Mouse (Mus musculus) midbrain, embryonic 12.5 days (tissue): ENCODE measurements around the gene Tbc1d10b. TPM values are rescaled to one million over a fixed set of nuclear protein-coding genes. Genes with fewer than 3 reads are reported as not detected.

ENCODE experiments used
- ATAC-seq: fragments of 200-750 bp; cut with Nextera tagmentation; 2 replicates; pipeline ENCODE4 v1.8.0; 2017; ENCODE audit warnings: low read depth, moderate TSS enrichment, moderate library complexity; ENCODE audit not compliant: low FRiP score
- H3K27ac ChIP-seq: fragments of 300-500 bp; sonication (generic); replicated peaks from 2 replicates; pipeline ENCODE4 v1.5.1; 2016; ENCODE audit warnings: mild to moderate bottlenecking
- H3K27me3 ChIP-seq: fragments of 300-500 bp; sonication (generic); 2 replicates; pipeline ENCODE4 v1.6.1; 2016; ENCODE audit warnings: mild to moderate bottlenecking
- H3K36me3 ChIP-seq: fragments of 300-500 bp; sonication (generic); 2 replicates; pipeline ENCODE4 v1.6.1; 2016
- H3K4me1 ChIP-seq: fragments of 300-500 bp; sonication (generic); 2 replicates; pipeline ENCODE4 v1.6.1; 2016
- H3K4me2 ChIP-seq: fragments of 300-500 bp; sonication (generic); replicated peaks from 2 replicates; pipeline ENCODE4 v1.6.1; 2016; ENCODE audit warnings: mild to moderate bottlenecking, moderate library complexity
- H3K4me3 ChIP-seq: fragments of 300-500 bp; sonication (generic); 2 replicates; pipeline ENCODE4 v1.5.1; 2016; ENCODE audit warnings: mild to moderate bottlenecking
- H3K9ac ChIP-seq: fragments of 300-500 bp; sonication (generic); replicated peaks from 2 replicates; pipeline ENCODE4 v1.6.1; 2016; ENCODE audit warnings: mild to moderate bottlenecking, moderate library complexity
- H3K9me3 ChIP-seq: fragments of 300-500 bp; sonication (generic); 2 replicates; pipeline ENCODE4 v1.6.1; 2016; ENCODE audit warnings: mild to moderate bottlenecking
- WGBS: fragments of 180-500 bp; shearing (Covaris S2); methylation state at CpG from one replicate; pipeline ENCODE4 v1.1.7; 2016; 5-methylcytosine and 5-hydroxymethylcytosine counted together
- polyA plus RNA-seq: library from polyadenylated mRNA; unstranded; fragments of >200 nt; fragmentation: Nextera tagmentation; extraction: Ambion mirVana; gene quantifications from 2 replicates; pipeline ENCODE4 v1.2.1, GENCODE M21; 2016

Tbc1d10b gene
- polyA plus RNA-seq, 1 experiment from 2014 or later: 42.9 TPM

DNA sequence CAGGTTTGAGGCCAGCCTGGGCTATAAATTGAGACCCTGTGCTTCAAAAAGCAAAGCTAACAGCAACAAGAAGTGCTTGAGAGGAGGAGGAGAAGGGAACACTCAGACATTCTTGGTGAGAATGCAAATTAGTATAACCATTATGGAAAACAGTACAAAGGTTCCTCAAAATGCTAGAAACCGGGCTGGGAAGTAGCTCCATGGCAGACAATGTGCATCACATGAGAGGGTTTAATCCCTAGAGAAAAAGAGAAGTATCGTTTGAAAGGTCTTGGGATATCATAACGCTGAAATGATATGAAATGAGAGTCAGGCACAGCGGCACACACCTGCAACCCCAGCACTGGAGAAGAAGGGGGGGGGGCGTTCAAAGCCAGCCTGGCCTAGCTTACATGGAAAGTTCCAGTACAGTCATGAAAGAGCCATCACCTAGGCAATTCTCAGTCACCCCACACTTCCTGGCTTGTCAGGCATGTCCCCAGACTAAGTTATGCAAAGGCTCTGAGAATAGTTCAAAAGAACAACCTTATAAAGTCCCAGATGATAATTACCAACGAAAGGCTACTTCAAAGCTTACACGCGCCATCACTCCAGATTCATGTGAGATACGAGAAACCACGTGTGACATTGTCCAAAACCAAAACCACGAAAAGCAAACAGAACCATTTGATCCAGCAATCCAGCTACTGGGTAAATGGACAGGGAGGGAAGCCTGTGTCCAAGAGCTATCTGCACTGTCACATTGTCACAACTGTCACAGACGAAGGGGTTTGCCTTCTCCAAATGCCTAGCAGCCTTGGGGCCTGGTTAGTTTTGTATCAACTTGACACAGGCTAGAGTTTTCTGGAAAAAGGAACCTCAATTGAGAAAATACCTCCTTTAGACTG is 42.4 kb downstream of the Tbc1d10b start:
- H3K4me3 ChIP-seq: no peak overlapping the region
- no peaks in the 10 kb centered on the region for H3K9me3 ChIP-seq
- no peak overlapping the region for H3K9ac ChIP-seq
- no peak overlapping the region for H3K4me2 ChIP-seq
- no peaks in the 10 kb centered on the region for H3K36me3 ChIP-seq
- 87% methylated on average over 12 of the region's 12 CpGs for WGBS
- no peak for ATAC-seq
- H3K27me3 ChIP-seq: no peaks in the 10 kb centered on the region
- H3K4me1 ChIP-seq: no peaks in the 10 kb centered on the region
- H3K27ac ChIP-seq: no peak overlapping the region

DNA sequence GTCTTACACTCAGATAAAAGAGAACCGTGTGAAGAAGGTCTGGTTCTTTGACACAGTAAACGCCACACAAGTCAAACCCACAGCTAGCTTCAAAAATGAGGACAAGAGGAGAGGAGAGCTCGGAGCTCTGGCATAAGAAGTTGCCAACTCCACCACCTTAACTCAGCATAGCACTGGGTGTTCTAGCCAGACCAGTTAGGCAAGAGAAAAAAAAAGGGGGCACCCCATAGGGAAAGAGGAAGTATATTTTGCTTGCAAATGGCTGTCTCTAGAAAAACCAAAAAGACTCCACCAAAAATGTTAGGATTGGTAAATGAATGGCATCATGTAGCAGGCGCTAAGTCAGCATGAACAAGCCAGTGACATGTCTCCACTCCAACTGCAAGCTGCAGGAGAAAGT is 44.3 kb downstream of the Tbc1d10b start:
- Histone ChIP-seq H3K36me3 (no peaks in the 10 kb centered on the region), H3K4me1 (no peaks in the 10 kb centered on the region), H3K9me3 (no peaks in the 10 kb centered on the region), H3K9ac (no peak overlapping the region), H3K27me3 (no peaks in the 10 kb centered on the region), H3K27ac (no peak overlapping the region), H3K4me2 (no peak overlapping the region), H3K4me3 (no peak overlapping the region)
- WGBS: 91% methylated on average over 4 of the region's 4 CpGs
- no peak for ATAC-seq

DNA sequence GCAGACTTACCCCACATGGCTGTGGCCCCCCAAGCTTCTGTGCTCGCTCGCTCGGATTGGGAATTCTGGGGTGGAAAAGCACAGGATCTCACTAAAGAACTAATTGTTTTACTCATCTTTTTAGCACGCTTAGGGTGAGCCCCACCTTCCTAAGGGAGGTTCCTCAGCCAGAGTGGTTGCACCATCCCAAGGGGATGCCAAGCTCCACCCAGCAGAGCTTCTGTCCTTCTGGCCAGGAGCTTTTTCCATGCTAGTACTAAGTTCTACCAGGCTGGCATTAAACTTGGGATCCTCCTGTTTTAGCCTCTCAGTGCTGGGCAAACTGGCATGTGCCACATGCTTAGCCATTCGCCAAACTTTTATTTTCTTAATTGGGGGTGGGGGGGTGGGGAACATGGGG is 45.7 kb downstream of the Tbc1d10b start:
- Histone ChIP-seq H3K27me3 (no peaks in the 10 kb centered on the region), H3K9ac (no peak overlapping the region), H3K4me2 (no peak overlapping the region), H3K4me1 (no peaks in the 10 kb centered on the region), H3K27ac (no peak overlapping the region), H3K4me3 (no peak overlapping the region), H3K9me3 (no peaks in the 10 kb centered on the region), H3K36me3 (no peaks in the 10 kb centered on the region)
- ATAC-seq: no peak
- 94% methylated on average over 5 of the region's 5 CpGs for WGBS

DNA sequence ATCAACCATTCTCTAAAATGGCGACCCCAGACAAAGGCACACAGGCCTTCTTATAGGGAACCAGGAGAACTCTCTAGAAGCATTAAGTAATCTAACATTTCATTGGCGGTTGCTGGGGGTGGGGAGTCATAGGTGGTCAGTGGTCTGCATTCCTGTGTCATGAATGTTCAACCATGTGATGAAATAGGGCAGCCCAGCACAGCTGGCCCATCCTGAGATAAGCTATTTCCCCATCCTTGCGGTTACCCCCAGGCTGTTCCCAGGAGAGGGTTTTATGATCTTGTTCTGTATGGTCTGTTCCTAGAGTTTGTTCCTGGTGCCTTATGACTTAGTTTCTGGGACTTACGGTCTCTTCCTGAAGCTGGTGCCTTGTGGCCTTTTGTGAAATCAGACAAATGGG is 50.7 kb downstream of the Tbc1d10b start:
- WGBS: 90% methylated on average over 4 of the region's 4 CpGs
- H3K27me3 ChIP-seq: no peaks in the 10 kb centered on the region
- H3K9ac ChIP-seq: no peak overlapping the region
- no peaks in the 10 kb centered on the region for H3K4me1 ChIP-seq
- H3K4me3 ChIP-seq: no peak overlapping the region
- H3K27ac ChIP-seq: no peak overlapping the region
- no peaks in the 10 kb centered on the region for H3K9me3 ChIP-seq
- no peaks in the 10 kb centered on the region for H3K36me3 ChIP-seq
- ATAC-seq: no peak
- H3K4me2 ChIP-seq: no peak overlapping the region

DNA sequence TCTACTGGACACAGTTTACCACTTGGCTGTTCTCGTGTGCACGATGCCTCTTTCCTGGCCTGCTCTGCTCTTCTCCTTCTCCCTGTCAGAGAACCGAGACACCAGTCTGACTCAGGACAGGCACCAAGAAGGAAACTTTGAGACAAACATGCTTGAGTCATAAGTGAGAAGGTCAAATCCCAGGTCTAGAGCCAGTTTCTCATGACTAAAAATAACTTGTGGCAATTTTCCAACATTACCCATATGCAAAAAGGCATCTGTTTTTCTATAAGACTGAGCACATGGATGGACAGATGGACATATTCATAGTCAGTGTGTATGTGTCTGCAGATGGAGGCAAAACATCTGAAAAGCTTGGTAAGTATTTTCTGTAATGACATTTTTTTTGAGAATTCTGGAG is 54.8 kb downstream of the Tbc1d10b start:
- Histone ChIP-seq H3K27me3 (no peaks in the 10 kb centered on the region), H3K9ac (no peak overlapping the region)
- 94% methylated on average over 3 of the region's 3 CpGs for WGBS

DNA sequence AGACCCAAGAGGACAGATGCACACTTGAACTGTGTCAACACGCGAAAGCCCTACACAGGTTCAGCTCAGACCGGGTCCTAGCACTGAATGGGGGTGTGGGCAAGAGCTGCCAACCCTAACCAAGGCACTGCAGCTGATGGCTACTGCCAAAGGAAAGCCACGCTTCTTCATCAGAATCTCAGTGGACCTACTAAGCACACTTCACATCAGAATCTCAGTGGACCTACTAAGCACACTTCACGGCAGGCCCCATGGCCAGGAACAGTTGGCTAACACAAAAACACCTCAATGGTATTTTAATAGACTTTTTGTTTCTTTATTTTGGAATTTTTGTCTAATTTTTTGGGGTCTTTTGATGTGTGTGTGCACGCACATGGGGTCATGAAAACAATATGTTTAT is 55.8 kb downstream of the Tbc1d10b start:
- H3K27me3 ChIP-seq: no peaks in the 10 kb centered on the region
- no peak overlapping the region for H3K4me2 ChIP-seq
- H3K4me3 ChIP-seq: no peak overlapping the region
- H3K9ac ChIP-seq: no peak overlapping the region
- 88% methylated on average over 6 of the region's 6 CpGs for WGBS
- ATAC-seq: no peak
- no peaks in the 10 kb centered on the region for H3K9me3 ChIP-seq
- no peak overlapping the region for H3K27ac ChIP-seq
- no peaks in the 10 kb centered on the region for H3K36me3 ChIP-seq
- no peaks in the 10 kb centered on the region for H3K4me1 ChIP-seq

More for the DNA sequence above, 54.8 kb downstream of the Tbc1d10b start:
- Histone ChIP-seq H3K4me2 (no peak overlapping the region), H3K9me3 (no peaks in the 10 kb centered on the region), H3K27ac (no peak overlapping the region), H3K36me3 (no peaks in the 10 kb centered on the region), H3K4me3 (no peak overlapping the region), H3K4me1 (no peaks in the 10 kb centered on the region)
- no peak for ATAC-seq

DNA sequence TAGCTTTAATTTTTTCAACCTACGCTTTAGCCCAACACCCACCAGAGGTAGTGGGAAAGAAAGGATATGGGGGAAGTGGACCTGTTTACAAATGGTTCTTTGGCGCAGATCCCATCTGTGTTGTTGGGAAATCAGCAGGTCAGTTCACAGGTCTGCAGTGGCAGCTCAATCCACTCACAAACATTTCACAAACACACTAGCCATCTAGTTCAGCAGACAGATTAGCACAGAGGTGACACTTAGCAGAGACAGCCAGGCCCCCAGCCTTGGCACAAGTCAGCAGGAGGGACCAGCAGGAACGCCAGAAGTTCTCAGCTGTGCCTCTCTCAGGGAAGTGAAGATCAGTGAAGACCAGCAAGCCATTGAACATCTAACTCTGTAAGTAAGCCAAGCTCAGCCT is 60.4 kb downstream of the Tbc1d10b start:
- H3K27ac ChIP-seq: no peak overlapping the region
- no peak for ATAC-seq
- no peak overlapping the region for H3K4me3 ChIP-seq
- no peaks in the 10 kb centered on the region for H3K9me3 ChIP-seq
- H3K9ac ChIP-seq: no peak overlapping the region
- H3K4me1 ChIP-seq: no peaks in the 10 kb centered on the region
- 84% methylated on average over 3 of the region's 3 CpGs for WGBS
- no peak overlapping the region for H3K4me2 ChIP-seq
- H3K36me3 ChIP-seq: no peaks in the 10 kb centered on the region
- no peaks in the 10 kb centered on the region for H3K27me3 ChIP-seq

Other genes with a start within 250 kb of the Tbc1d10b start
- 81.1 and 87.2 TPM in 2 replicates for gene Cdipt, start 232.6 kb downstream of the Tbc1d10b start, polyA plus RNA-seq
- 1.0 and 1.3 TPM in 2 replicates for gene Cdiptos, start 232.4 kb downstream of the Tbc1d10b start, polyA plus RNA-seq
- gene Mvp, start 193.8 kb downstream of the Tbc1d10b start, polyA plus RNA-seq: 5.0 and 5.8 TPM in 2 replicates
- 0.32 and 0.39 TPM in 2 replicates for gene Pagr1b, start 192.0 kb downstream of the Tbc1d10b start, polyA plus RNA-seq
- gene Pagr1a, start 191.1 kb downstream of the Tbc1d10b start, polyA plus RNA-seq: 53.1 and 65.0 TPM in 2 replicates
- gene Gm42742, start 187.4 kb downstream of the Tbc1d10b start, polyA plus RNA-seq: 56.8 and 66.8 TPM in 2 replicates
- gene Prrt2, start 187.3 kb downstream of the Tbc1d10b start, polyA plus RNA-seq: 4.3 and 5.5 TPM in 2 replicates
- gene Maz, start 181.4 kb downstream of the Tbc1d10b start, polyA plus RNA-seq: 118 and 133 TPM in 2 replicates
- gene Kif22, start 166.0 kb downstream of the Tbc1d10b start, polyA plus RNA-seq: 129 and 136 TPM in 2 replicates
- gene Zg16, start 121.1 kb downstream of the Tbc1d10b start, polyA plus RNA-seq: not detected in 2 replicates
- gene AI467606, start 117.1 kb downstream of the Tbc1d10b start, polyA plus RNA-seq: 1.1 and 1.5 TPM in 2 replicates
- 2.5 and 4.2 TPM in 2 replicates for gene Qprt, start 86.2 kb downstream of the Tbc1d10b start, polyA plus RNA-seq
- gene Spn, start 70.6 kb downstream of the Tbc1d10b start, polyA plus RNA-seq: 0.10 and 0.13 TPM in 2 replicates
- 98.9 and 103 TPM in 2 replicates for gene Cd2bp2, start 12.4 kb downstream of the Tbc1d10b start, polyA plus RNA-seq
- 12.6 and 13.1 TPM in 2 replicates for gene Mylpf, start 422 bp upstream of the Tbc1d10b start, polyA plus RNA-seq
- gene Zfp553, start 24.6 kb upstream of the Tbc1d10b start, polyA plus RNA-seq: 79.4 and 82.0 TPM in 2 replicates
- gene Sept1, start 24.7 kb upstream of the Tbc1d10b start, polyA plus RNA-seq: 38.6 and 41.1 TPM in 2 replicates
- gene Zfp771, start 35.8 kb upstream of the Tbc1d10b start, polyA plus RNA-seq: 55.0 and 62.0 TPM in 2 replicates
- gene Dctpp1, start 52.2 kb upstream of the Tbc1d10b start, polyA plus RNA-seq: 165 and 174 TPM in 2 replicates
- gene Sephs2, start 65.6 kb upstream of the Tbc1d10b start, polyA plus RNA-seq: 71.4 and 72.7 TPM in 2 replicates
- gene Itgal, start 87.8 kb upstream of the Tbc1d10b start, polyA plus RNA-seq: 0.46 and 0.52 TPM in 2 replicates
- 20.5 and 22.3 TPM in 2 replicates for gene Zfp768, start 137.1 kb upstream of the Tbc1d10b start, polyA plus RNA-seq
- 9.0 and 10.2 TPM in 2 replicates for gene Zfp747, start 167.6 kb upstream of the Tbc1d10b start, polyA plus RNA-seq
- 5.8 and 7.2 TPM in 2 replicates for gene 9130019O22Rik, start 178.7 kb upstream of the Tbc1d10b start, polyA plus RNA-seq
- gene E430018J23Rik, start 185.2 kb upstream of the Tbc1d10b start, polyA plus RNA-seq: 6.9 and 7.1 TPM in 2 replicates
- 6.7 and 6.8 TPM in 2 replicates for gene Zfp764, start 198.4 kb upstream of the Tbc1d10b start, polyA plus RNA-seq
- gene Zfp688, start 213.6 kb upstream of the Tbc1d10b start, polyA plus RNA-seq: 31.9 and 34.0 TPM in 2 replicates
- gene Zfp689, start 240.7 kb upstream of the Tbc1d10b start, polyA plus RNA-seq: 18.2 and 19.3 TPM in 2 replicates